Mouse (Mus musculus): ENCODE measurements at regions not wholly inside any gene's neighbourhood (a gene's known extent, or its start where the extent isn't known, plus 50 kb on each side); places are given as distances from the start of the nearest gene placed in this dataset.

- TF ChIP-seq CTCF (IDR thresholded peaks at IDR 0.05) (no peak), POLR2A (IDR thresholded peaks at IDR 0.05; ENCODE audit: insufficient read depth, low read depth, low read length) (no peak), EP300 (IDR thresholded peaks at IDR 0.05; ENCODE audit: insufficient read depth, low read depth, low read length) (no peak)
These were observed 1121.0 kb upstream of the A1bg start for GRCm38 (mm10) chr15:62043617-62044392.

All from heart, adult 2 months (tissue).